Mouse (Mus musculus) layer of hippocampus, postnatal 14 days (tissue): ENCODE measurements at regions not wholly inside any gene's neighbourhood (a gene's known extent, or its start where the extent isn't known, plus 50 kb on each side); places are given as distances from the start of the nearest gene placed in this dataset.
A peak's percentile ranks its signal among the peaks of the same experiment; 100 is the strongest.

Source experiments
- DNase-seq, 2 experiments: peaks; one replicate each; pipeline ENCODE4 v3.0.0; 2021 to 2022; ENCODE audit warnings: low spot score in 2 of 2, mixed read lengths in 1 of 2

- DNase-seq: no peak
Measured at GRCm38 (mm10) chr16:48028626-48029025, 254.9 kb upstream of the Dppa4 start.

GRCm38 (mm10) chr16:48050853-48051252 is 232.7 kb upstream of the Dppa4 start:
- DNase-seq: peak in 1 of 2 experiments; percentile 7

GRCm38 (mm10) chr16:48074879-48075278 is 208.7 kb upstream of the Dppa4 start:
- no peak for DNase-seq
